Mouse (Mus musculus) megakaryocyte, embryonic 14.5 days (primary cell): Measurements from ENCODE around the gene Npas3.

Experiments
- FLI1 ChIP-seq: IDR thresholded peaks from 2 replicates; pipeline ENCODE4 v1.6.1; 2012; ENCODE audit warnings: low read length, inconsistent platforms, mixed read lengths
- GATA1 ChIP-seq: IDR thresholded peaks from 3 replicates; pipeline ENCODE4 v1.6.1; 2012; ENCODE audit warnings: mixed read lengths, low read length, inconsistent platforms, borderline replicate concordance

DNA sequence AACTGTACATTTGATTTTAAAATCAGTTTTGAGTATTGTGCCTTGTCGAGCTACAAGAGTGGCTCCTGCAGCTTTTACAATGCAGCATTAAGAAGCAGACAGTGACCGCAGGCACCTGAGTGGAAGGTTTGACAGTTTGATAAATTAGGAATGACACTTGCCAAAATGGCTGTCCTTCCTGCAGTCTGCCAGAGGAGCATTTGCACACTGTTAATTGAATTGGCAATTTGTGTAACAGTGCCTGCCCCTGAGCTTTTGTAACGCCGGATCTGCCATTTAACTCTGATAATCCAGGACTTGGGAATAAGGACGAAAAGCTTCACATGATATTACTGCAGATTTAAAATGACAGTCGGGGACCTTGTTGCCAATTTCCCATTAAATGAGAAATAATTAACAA lies 357.2 kb downstream of the Npas3 start:
- TF ChIP-seq FLI1 (no peak), GATA1 (no peak)
